Mouse (Mus musculus): ENCODE measurements around the gene Tas2r103.

The Tas2r103 gene

DNA sequence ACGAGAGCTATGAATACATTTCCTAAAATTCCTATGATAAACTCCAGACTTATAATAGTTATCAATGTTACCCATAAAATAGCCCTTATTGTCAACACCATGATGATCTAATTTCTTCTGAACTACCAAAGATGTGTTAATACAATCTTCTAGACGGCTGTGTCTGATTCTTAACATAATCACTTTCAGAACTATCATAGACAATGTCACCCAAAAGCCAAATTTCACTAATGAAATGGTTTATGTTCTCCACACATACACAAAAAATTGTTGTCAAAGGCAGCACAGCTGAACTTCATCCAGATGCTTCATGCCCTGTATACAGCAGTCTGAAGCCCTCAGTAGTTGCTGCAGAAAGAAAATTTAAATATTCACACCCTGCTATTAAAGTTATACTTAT is at the start of gene Tas2r103:
Tas2r103 (minus strand) TSS at position 101 of the 400 bp plus-strand sequence.
- no peak for DNase-seq

DNA sequence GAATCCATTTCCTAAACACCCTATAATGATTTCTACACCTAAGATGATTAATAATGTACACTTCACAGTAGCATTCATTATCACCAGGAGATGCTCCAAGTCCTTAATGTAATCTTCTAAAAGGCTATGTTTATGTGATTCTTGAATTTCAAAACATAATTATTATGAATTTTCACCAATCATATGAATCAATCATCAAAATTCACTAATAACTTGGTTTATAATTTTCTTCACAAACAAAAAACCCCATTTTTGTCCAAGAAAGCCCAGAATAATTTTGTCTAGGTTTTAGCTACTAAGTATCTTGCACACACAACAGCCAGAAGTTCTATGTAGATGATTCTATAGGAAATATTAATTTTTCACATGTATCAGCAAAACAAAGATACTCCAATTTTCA is 18.8 kb upstream of the Tas2r103 start, which contains the start of gene Tas2r140:
Tas2r140 (minus strand) TSS at position 101 of the 400 bp plus-strand sequence.
- DNase-seq = no peak
